Mouse (Mus musculus) small intestine, adult 2 months (tissue): ENCODE results near the gene Rundc3a. TPM values are rescaled to one million over a fixed set of nuclear protein-coding genes. Genes with fewer than 3 reads are reported as not detected.

Experiments
- H3K27ac ChIP-seq: fragments of 200-500 bp; 2 replicates; pipeline ENCODE4 v1.5.1; 2012; ENCODE audit warnings: low read depth, low read length, control low read depth, inconsistent platforms; ENCODE audit not compliant: insufficient read depth
- H3K27me3 ChIP-seq: fragments of 200-500 bp; 2 replicates; pipeline ENCODE4 v1.6.1; 2012; ENCODE audit warnings: mild to moderate bottlenecking, moderate library complexity, low read length, inconsistent platforms; ENCODE audit not compliant: control insufficient read depth, insufficient read depth
- H3K36me3 ChIP-seq: fragments of 200-500 bp; 2 replicates; pipeline ENCODE4 v1.6.1; 2012; ENCODE audit warnings: mild to moderate bottlenecking, low read length, control low read depth, inconsistent platforms; ENCODE audit not compliant: control insufficient read depth, insufficient read depth
- H3K4me1 ChIP-seq: fragments of 200-500 bp; 2 replicates; pipeline ENCODE4 v1.6.1; 2012; ENCODE audit warnings: low read length, inconsistent platforms, mixed read lengths; ENCODE audit not compliant: control insufficient read depth, insufficient read depth, insufficient read length
- H3K4me3 ChIP-seq: fragments of 200-500 bp; 2 replicates; pipeline ENCODE4 v1.5.1; 2012; ENCODE audit warnings: low read depth, mild to moderate bottlenecking, control low read depth, inconsistent platforms, low read length, moderate library complexity
- CTCF ChIP-seq: fragments of 200-500 bp; IDR thresholded peaks from 2 replicates; pipeline ENCODE4 v1.5.1; 2012; ENCODE audit warnings: low read depth, mild to moderate bottlenecking, control low read depth, inconsistent platforms, low read length, moderate library complexity, mixed read lengths; ENCODE audit not compliant: insufficient replicate concordance, insufficient read length; ENCODE audit errors: extremely low read depth
- POLR2A ChIP-seq: fragments of 200-500 bp; IDR thresholded peaks from 2 replicates; pipeline ENCODE4 v1.6.1; 2012; ENCODE audit warnings: low read depth, mild to moderate bottlenecking, control low read depth, inconsistent platforms, low read length, moderate library complexity
- WGBS: fragments of 180-500 bp; shearing (Covaris S2); methylation state at CpG from one replicate; pipeline ENCODE4 v1.1.7; 2018; 5-methylcytosine and 5-hydroxymethylcytosine counted together
- polyA plus RNA-seq: library from polyadenylated mRNA; depleted of rRNA; stranded (reverse); fragments of >200 nt; gene quantifications from 2 replicates; pipeline ENCODE4 v1.2.3, GENCODE M21; 2012

Gene Rundc3a
- polyA plus RNA-seq, 1 experiment: 6.5 TPM

DNA sequence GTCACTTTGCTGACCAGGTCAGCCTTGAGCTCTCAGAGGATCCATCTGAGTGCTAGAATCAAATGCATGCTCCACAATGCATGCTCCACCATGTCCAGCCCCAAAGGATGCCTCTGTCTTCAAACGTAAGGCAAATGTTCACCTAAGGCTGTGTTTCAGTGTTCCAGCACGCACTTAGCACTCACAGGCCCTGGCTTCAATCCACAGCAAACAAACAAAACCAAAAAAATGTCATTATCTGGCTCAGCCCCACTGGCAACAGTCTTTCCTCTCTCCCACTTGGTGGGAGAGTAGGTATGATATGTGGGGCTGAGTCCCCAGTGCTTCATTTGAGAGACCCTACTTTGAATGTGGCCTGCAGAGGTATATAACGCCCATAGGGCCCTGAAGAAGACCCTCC, 17.9 kb downstream of the Rundc3a start:
- TF ChIP-seq POLR2A: no peak
- no peak for TF ChIP-seq CTCF
- H3K4me1 ChIP-seq: 0 out of 2 replicates have a peak, but pooled peaks cover 2% of the 10 kb centered on the region
- H3K27ac ChIP-seq: no peak overlapping the region
- no peaks in the 10 kb centered on the region for H3K36me3 ChIP-seq
- WGBS: 58% methylated on average over 3 of the region's 3 CpGs
- no peak overlapping the region for H3K4me3 ChIP-seq
- H3K27me3 ChIP-seq: no peaks in the 10 kb centered on the region

DNA sequence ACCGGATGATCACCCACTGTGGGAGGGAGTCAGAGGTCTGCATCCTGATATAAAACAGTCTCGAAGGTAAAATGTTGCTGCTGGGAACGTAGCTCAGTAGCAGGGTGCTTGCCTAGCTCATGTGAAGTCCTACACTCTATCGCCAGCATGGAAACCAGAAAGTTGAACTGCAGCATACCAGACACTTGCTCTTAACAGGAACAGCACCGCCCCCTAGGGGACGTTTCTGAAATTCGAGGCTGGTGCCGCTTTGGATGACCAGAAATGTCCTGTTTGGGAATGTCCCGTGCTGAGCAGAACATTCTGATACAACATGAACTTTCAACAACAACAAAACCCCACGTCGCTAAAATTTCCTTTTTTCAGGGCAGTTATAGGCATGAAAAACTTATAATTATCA, 18.5 kb downstream of the Rundc3a start:
- TF ChIP-seq CTCF: peak; percentile 93; the same call in 1 of the 2 replicates
- TF ChIP-seq POLR2A: no peak
- 4% methylated on average over 11 of the region's 11 CpGs for WGBS
- H3K27ac ChIP-seq: no peak overlapping the region

GRCm38 (mm10) chr11:102413059-102413458, 19.9 kb downstream of the Rundc3a start:
- Histone ChIP-seq H3K4me1 (no peaks in the 10 kb centered on the region), H3K27me3 (no peaks in the 10 kb centered on the region), H3K27ac (no peak overlapping the region), H3K4me3 (no peak overlapping the region), H3K36me3 (no peaks in the 10 kb centered on the region)
- no peak for TF ChIP-seq CTCF
- TF ChIP-seq POLR2A: no peak
- 77% methylated on average over 8 of the region's 8 CpGs for WGBS

More for the DNA sequence above, 18.5 kb downstream of the Rundc3a start:
- Histone ChIP-seq H3K36me3 (no peaks in the 10 kb centered on the region), H3K4me1 (no peaks in the 10 kb centered on the region), H3K4me3 (no peak overlapping the region), H3K27me3 (no peaks in the 10 kb centered on the region)

DNA sequence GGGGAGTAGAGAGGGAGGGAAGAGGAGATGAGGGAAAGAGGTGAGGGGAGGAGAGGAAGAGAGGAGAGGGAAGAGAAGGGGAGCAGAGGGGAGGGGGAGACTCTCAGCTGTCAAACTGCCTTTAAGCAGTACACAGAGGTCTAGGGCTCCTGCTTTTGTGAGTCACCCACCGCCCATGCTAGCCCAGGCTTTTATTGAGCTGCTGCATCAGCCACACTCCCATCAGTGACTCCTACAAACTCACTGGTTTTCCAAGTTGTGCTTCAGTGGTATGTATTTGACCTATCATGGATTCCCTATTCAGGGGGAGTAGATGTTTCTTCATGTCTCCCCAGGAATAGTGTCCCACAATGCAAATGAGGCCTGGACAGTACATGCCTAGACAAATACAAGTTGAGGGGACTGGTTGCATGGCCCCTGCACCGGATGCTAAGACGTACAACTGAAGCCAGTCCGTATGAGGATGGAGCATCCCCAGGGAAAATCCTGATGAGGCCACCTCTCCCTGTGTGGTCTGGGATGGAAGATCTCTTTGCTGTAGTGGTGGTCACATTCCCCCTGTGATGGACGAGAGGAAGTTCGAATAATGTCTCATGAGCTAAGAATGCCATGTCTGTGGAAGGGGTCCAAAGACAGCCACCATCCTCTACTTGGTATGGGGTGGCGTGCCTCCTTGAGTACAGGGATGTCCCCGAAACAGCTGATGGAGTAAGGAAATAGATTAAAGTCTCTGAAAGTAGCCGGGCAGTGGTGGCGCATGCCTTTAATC, 22.0 kb downstream of the Rundc3a start:
- no peaks in the 10 kb centered on the region for H3K36me3 ChIP-seq
- 66% methylated on average over 10 of the region's 10 CpGs for WGBS

DNA sequence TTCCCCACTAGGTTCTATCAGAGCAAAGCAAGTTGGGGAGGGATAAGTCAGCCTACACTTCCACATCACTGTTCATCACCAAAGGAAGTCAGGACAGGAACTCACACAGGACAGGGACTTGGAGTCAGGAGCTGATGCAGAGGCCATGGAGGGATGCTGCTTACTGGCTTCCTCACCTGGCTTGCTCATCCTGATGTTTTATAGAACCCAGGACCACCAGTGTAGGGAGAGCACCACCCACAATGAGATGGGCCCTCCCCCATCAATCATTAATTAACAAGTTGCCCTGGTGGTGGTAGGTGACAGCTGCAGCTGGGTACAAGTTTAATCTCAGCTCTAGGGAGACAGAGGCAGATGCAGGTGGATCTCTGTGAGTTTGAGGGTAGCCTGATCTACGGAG, 24.0 kb downstream of the Rundc3a start:
- 71% methylated on average over 1 of the region's 1 CpGs for WGBS
- Histone ChIP-seq H3K27ac (no peak overlapping the region), H3K36me3 (no peaks in the 10 kb centered on the region), H3K4me1 (no peaks in the 10 kb centered on the region), H3K27me3 (peaks cover 7% of the 10 kb centered on the region), H3K4me3 (no peak overlapping the region)
- TF ChIP-seq POLR2A: no peak
- no peak for TF ChIP-seq CTCF

More for the DNA sequence above, 22.0 kb downstream of the Rundc3a start:
- Histone ChIP-seq H3K27ac (no peak overlapping the region), H3K27me3 (peaks cover 3% of the 10 kb centered on the region), H3K4me1 (no peaks in the 10 kb centered on the region), H3K4me3 (no peak overlapping the region)
- TF ChIP-seq POLR2A (no peak), CTCF (no peak)

DNA sequence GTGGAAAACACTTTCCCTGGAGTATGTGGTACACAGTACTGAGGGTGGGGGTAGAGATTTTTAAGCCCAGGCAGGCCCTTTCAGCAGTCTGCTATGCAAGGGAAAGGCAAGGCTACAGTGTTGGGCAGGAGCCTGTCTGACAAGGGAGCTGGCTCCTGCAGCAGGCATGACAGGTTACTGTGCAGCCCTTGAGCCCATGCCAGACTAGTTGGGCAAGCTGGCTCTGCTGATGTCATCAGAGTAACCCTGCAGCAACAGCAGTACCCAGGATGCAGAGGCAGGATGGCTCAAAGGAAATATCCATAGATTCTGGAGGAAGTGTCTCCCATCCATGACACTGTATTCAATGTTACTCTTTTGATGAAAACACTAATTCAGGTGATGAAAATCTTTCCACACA, 25.7 kb downstream of the Rundc3a start:
- Histone ChIP-seq H3K27me3 (peaks cover 7% of the 10 kb centered on the region), H3K4me1 (no peaks in the 10 kb centered on the region), H3K4me3 (no peak overlapping the region), H3K27ac (no peak overlapping the region), H3K36me3 (no peaks in the 10 kb centered on the region)
- TF ChIP-seq CTCF (no peak), POLR2A (no peak)

GRCm38 (mm10) chr11:102421559-102421958, 28.4 kb downstream of the Rundc3a start:
- Histone ChIP-seq H3K36me3 (no peaks in the 10 kb centered on the region), H3K4me1 (no peaks in the 10 kb centered on the region), H3K27me3 (peaks cover 7% of the 10 kb centered on the region), H3K27ac (no peak overlapping the region), H3K4me3 (no peak overlapping the region)
- TF ChIP-seq CTCF (no peak), POLR2A (no peak)
- WGBS: 38% methylated on average over 8 of the region's 8 CpGs
